Mouse (Mus musculus): ENCODE results near the gene Gdf9. TPM values are rescaled to one million over a fixed set of nuclear protein-coding genes. Genes with fewer than 3 reads are reported as not detected.

Gdf9 gene
- total and polyA plus RNA-seq, 2 experiments: 0.09 to 0.21 TPM

GRCm38 (mm10) chr11:53461727-53462126 is 30.9 kb downstream of the Gdf9 start:
- Histone ChIP-seq H3K4me3 (ENCODE audit: insufficient read depth, low read depth, low read length) (no peak overlapping the region), H3K79me2 (ENCODE audit: control insufficient read depth, insufficient read depth, low read length) (peaks cover 34% of the 10 kb centered on the region), H3K4me1 (ENCODE audit: control insufficient read depth, insufficient read depth, low read length) (peaks cover 41% of the 10 kb centered on the region), H3K36me3 (ENCODE audit: control insufficient read depth, insufficient read depth, low read length) (peaks cover 16% of the 10 kb centered on the region), H3K9ac (ENCODE audit: low read depth, low read length) (no peak overlapping the region), H3K27me3 (ENCODE audit: control insufficient read depth, insufficient read depth, low read length) (no peaks in the 10 kb centered on the region), H3K27ac (replicated peaks; ENCODE audit: insufficient read depth, low read depth, low read length) (peak overlapping the region; percentile 83)
- TF ChIP-seq POLR2A (IDR thresholded peaks at IDR 0.05; ENCODE audit: extremely low read depth, insufficient read depth, low read length) (no peak), CTCF (IDR thresholded peaks at IDR 0.05; ENCODE audit: low read depth, low read length) (no peak)
- peak; percentile 98 for DNase-seq (ENCODE audit: extremely low read depth, low read depth, low spot score)
- 19% methylated on average over 5 of the region's 5 CpGs for WGBS

- no peak overlapping the region for H3K9ac ChIP-seq (ENCODE audit: low read depth, low read length)
- WGBS: 50% methylated on average over 55 of the region's 55 CpGs
- H3K4me1 ChIP-seq (ENCODE audit: control insufficient read depth, insufficient read depth, low read length): peaks cover 36% of the 10 kb centered on the region
- H3K79me2 ChIP-seq (ENCODE audit: control insufficient read depth, insufficient read depth, low read length): peaks cover 22% of the 10 kb centered on the region; the same call in 1 of the 2 replicates
- peak overlapping the region; percentile 16; the same call in 1 of the 2 replicates for H3K27ac ChIP-seq (replicated peaks; ENCODE audit: insufficient read depth, low read depth, low read length)
- H3K4me3 ChIP-seq (ENCODE audit: insufficient read depth, low read depth, low read length): no peak overlapping the region
- peak; percentile 87 for DNase-seq (ENCODE audit: extremely low read depth, low read depth, low spot score)
- no peaks in the 10 kb centered on the region for H3K27me3 ChIP-seq (ENCODE audit: control insufficient read depth, insufficient read depth, low read length)
- TF ChIP-seq POLR2A (IDR thresholded peaks at IDR 0.05; ENCODE audit: extremely low read depth, insufficient read depth, low read length) (no peak), CTCF (IDR thresholded peaks at IDR 0.05; ENCODE audit: low read depth, low read length) (no peak)
- peaks cover 20% of the 10 kb centered on the region for H3K36me3 ChIP-seq (ENCODE audit: control insufficient read depth, insufficient read depth, low read length)
Measured at GRCm38 (mm10) chr11:53463551-53464424, 33.0 kb downstream of the Gdf9 start.

- Histone ChIP-seq H3K9ac (ENCODE audit: low read depth, low read length) (peak overlapping the region; percentile 20; the same call in 1 of the 2 replicates), H3K4me3 (ENCODE audit: insufficient read depth, low read depth, low read length) (peak overlapping the region; percentile 39; the same call in 1 of the 2 replicates), H3K4me1 (ENCODE audit: control insufficient read depth, insufficient read depth, low read length) (peaks cover 18% of the 10 kb centered on the region), H3K79me2 (ENCODE audit: control insufficient read depth, insufficient read depth, low read length) (peaks cover 14% of the 10 kb centered on the region; the same call in 1 of the 2 replicates), H3K27me3 (ENCODE audit: control insufficient read depth, insufficient read depth, low read length) (no peaks in the 10 kb centered on the region), H3K27ac (replicated peaks; ENCODE audit: insufficient read depth, low read depth, low read length) (no peak overlapping the region), H3K36me3 (ENCODE audit: control insufficient read depth, insufficient read depth, low read length) (peaks cover 20% of the 10 kb centered on the region)
- WGBS: 69% methylated on average over 40 of the region's 40 CpGs
- no peak for DNase-seq (ENCODE audit: extremely low read depth, low read depth, low spot score)
- TF ChIP-seq CTCF (IDR thresholded peaks at IDR 0.05; ENCODE audit: low read depth, low read length) (peak; percentile 75), POLR2A (IDR thresholded peaks at IDR 0.05; ENCODE audit: extremely low read depth, insufficient read depth, low read length) (0 out of 2 replicates have a peak, but pooled peaks have one; percentile 6)
Measured at GRCm38 (mm10) chr11:53466231-53466971, 35.6 kb downstream of the Gdf9 start.

GRCm38 (mm10) chr11:53469294-53469967 is 38.6 kb downstream of the Gdf9 start:
- no peak overlapping the region for H3K4me3 ChIP-seq (ENCODE audit: insufficient read depth, low read depth, low read length)
- peaks cover 17% of the 10 kb centered on the region for H3K36me3 ChIP-seq (ENCODE audit: control insufficient read depth, insufficient read depth, low read length)
- H3K27me3 ChIP-seq (ENCODE audit: control insufficient read depth, insufficient read depth, low read length): no peaks in the 10 kb centered on the region
- no peak overlapping the region for H3K9ac ChIP-seq (ENCODE audit: low read depth, low read length)
- no peak overlapping the region for H3K27ac ChIP-seq (replicated peaks; ENCODE audit: insufficient read depth, low read depth, low read length)
- TF ChIP-seq CTCF (IDR thresholded peaks at IDR 0.05; ENCODE audit: low read depth, low read length) (no peak), POLR2A (IDR thresholded peaks at IDR 0.05; ENCODE audit: extremely low read depth, insufficient read depth, low read length) (no peak)
- H3K4me1 ChIP-seq (ENCODE audit: control insufficient read depth, insufficient read depth, low read length): no peaks in the 10 kb centered on the region
- no peak for DNase-seq (ENCODE audit: extremely low read depth, low read depth, low spot score)
- WGBS: 37% methylated on average over 16 of the region's 16 CpGs
- no peaks in the 10 kb centered on the region for H3K79me2 ChIP-seq (ENCODE audit: control insufficient read depth, insufficient read depth, low read length)

- peak; percentile 61 for DNase-seq (ENCODE audit: extremely low read depth, low read depth, low spot score)
Measured at GRCm38 (mm10) chr11:53469968-53470695, 39.3 kb downstream of the Gdf9 start, which contains the start of gene Gm9837. TSS of gene Gm9837 (minus strand) at chr11:53470479.

More at GRCm38 (mm10) chr11:53469968-53470695, 39.3 kb downstream of the Gdf9 start, which contains the start of gene Gm9837:
- no peak within 1 kb of the TSS for H3K27ac ChIP-seq (replicated peaks; ENCODE audit: insufficient read depth, low read depth, low read length)
- H3K9ac ChIP-seq (ENCODE audit: low read depth, low read length): no peak within 1 kb of the TSS
- no peaks in the 10 kb centered on the region for H3K27me3 ChIP-seq (ENCODE audit: control insufficient read depth, insufficient read depth, low read length)
- peaks cover 10% of the 10 kb centered on the region for H3K36me3 ChIP-seq (ENCODE audit: control insufficient read depth, insufficient read depth, low read length)
- TF ChIP-seq POLR2A (IDR thresholded peaks at IDR 0.05; ENCODE audit: extremely low read depth, insufficient read depth, low read length) (no peak), CTCF (IDR thresholded peaks at IDR 0.05; ENCODE audit: low read depth, low read length) (peak; percentile 98)
- WGBS: 8% methylated on average over 29 of the region's 29 CpGs
- no peaks in the 10 kb centered on the region for H3K79me2 ChIP-seq (ENCODE audit: control insufficient read depth, insufficient read depth, low read length)
- H3K4me3 ChIP-seq (ENCODE audit: insufficient read depth, low read depth, low read length): no peak within 1 kb of the TSS
- H3K4me1 ChIP-seq (ENCODE audit: control insufficient read depth, insufficient read depth, low read length): no peaks in the 10 kb centered on the region

Measured in liver, adult 2 months (tissue).